ENCODE assay signal across 26 mouse cellular contexts in the genomic region with DNA sequence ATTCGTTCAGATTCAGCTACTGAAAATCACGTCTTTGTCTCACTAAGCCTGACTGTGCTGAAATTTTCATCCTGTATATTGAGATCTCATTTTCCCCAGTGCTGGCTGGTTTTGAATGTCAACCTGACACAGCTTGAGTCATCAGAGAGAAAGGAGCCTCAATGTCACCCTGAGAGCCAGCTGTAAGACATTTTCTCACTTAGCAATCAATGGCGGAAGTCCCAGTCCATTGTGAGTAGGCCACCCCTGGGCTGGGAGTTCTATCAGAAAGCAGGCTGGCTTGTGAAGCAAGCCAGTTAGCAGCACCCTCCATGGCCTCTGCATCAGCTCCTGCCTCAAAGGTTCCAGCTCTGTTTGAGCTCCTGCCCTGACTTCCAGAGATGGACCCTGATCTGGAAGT. TPM values are rescaled to one million over a fixed set of nuclear protein-coding genes. Genes with fewer than 3 reads are reported as not detected.
DNase-seq lines count a peak whose midpoint lies in the region; ATAC-seq lines count a peak whose summit lies in the region.
"Had no signal": no experiment of that assay in that cellular context is flagged by ENCODE, and none has a peak within 500 bp of the region (broad histone marks: within the 10 kb centered on the region; RNA-seq: fewer than 3 reads in every experiment).

No protein-coding gene starts in this region.

- DNase-seq in adrenal gland, adult 2 months, result peak; percentile 34
- DNase-seq in adrenal gland, postnatal 10 days, result no peak
- no peak for DNase-seq in frontal cortex, postnatal 36 days (ENCODE audit: low spot score in 2 of 2)
- DNase-seq in brain, adult 2 months (ENCODE audit: low read depth, low spot score), result peak; percentile 39
- no peak for DNase-seq in kidney, adult 9 months
- DNase-seq: adrenal gland, adult 8-10 months; adrenal gland, postnatal 36 days; cerebellum, adult 11-12 months; cerebellum, adult 8-10 months; cerebellum, postnatal 10 days; cerebellum, postnatal 36 days; embryo, embryonic 11 days; gastrocnemius, postnatal 25 days; heart, adult 2 months; kidney, adult 18-20 months had no signal

- H3K27me3 ChIP-seq in hindbrain, embryonic 16.5 days (replicated peaks; ENCODE audit: control insufficient read depth, insufficient read depth, low read length), result no peaks in the 10 kb centered on the region
- H3K27me3 ChIP-seq: embryonic facial prominence, embryonic 15.5 days; forebrain, embryonic 12.5 days; forebrain, embryonic 15.5 days; hindbrain, embryonic 12.5 days; hindbrain, embryonic 15.5 days had no signal

- no peaks in the 10 kb centered on the region for H3K4me1 ChIP-seq in hindbrain, embryonic 16.5 days (ENCODE audit: control insufficient read depth, insufficient read depth, low read depth, low read length)
- H3K4me1 ChIP-seq: hindbrain, embryonic 12.5 days; hindbrain, embryonic 15.5 days had no signal

- H3K9ac ChIP-seq in hindbrain, embryonic 16.5 days (ENCODE audit: low read depth, low read length), result no peak overlapping the region
- H3K9ac ChIP-seq: embryonic facial prominence, embryonic 15.5 days; forebrain, embryonic 12.5 days; forebrain, embryonic 15.5 days; hindbrain, embryonic 12.5 days; hindbrain, embryonic 15.5 days had no signal

- no peaks in the 10 kb centered on the region for H3K36me3 ChIP-seq in hindbrain, embryonic 16.5 days (ENCODE audit: control insufficient read depth, insufficient read depth, low read length)
- H3K36me3 ChIP-seq: embryonic facial prominence, embryonic 15.5 days; forebrain, embryonic 12.5 days; forebrain, embryonic 15.5 days; hindbrain, embryonic 12.5 days; hindbrain, embryonic 15.5 days had no signal

- no peak overlapping the region for H3K4me2 ChIP-seq in hindbrain, embryonic 16.5 days (ENCODE audit: low read length)
- H3K4me2 ChIP-seq: embryonic facial prominence, embryonic 15.5 days; forebrain, embryonic 12.5 days; forebrain, embryonic 15.5 days; heart, embryonic 11.5 days; hindbrain, embryonic 12.5 days; hindbrain, embryonic 15.5 days had no signal

- H3K9me3 ChIP-seq in hindbrain, embryonic 16.5 days (ENCODE audit: control insufficient read depth, low read length), result no peaks in the 10 kb centered on the region
- H3K9me3 ChIP-seq: embryonic facial prominence, embryonic 15.5 days; forebrain, embryonic 12.5 days; forebrain, embryonic 15.5 days; hindbrain, embryonic 12.5 days; hindbrain, embryonic 15.5 days had no signal

- no peak overlapping the region for H3K4me3 ChIP-seq in hindbrain, embryonic 16.5 days (ENCODE audit: low read length)
- H3K4me3 ChIP-seq: embryonic facial prominence, embryonic 15.5 days; forebrain, embryonic 12.5 days; forebrain, embryonic 15.5 days; heart, adult 2 months; hindbrain, embryonic 12.5 days; hindbrain, embryonic 15.5 days had no signal

- H3K27ac ChIP-seq in hindbrain, embryonic 16.5 days (ENCODE audit: low read depth, low read length), result no peak overlapping the region
- H3K27ac ChIP-seq: embryonic facial prominence, embryonic 15.5 days; forebrain, embryonic 12.5 days; forebrain, embryonic 15.5 days; heart, adult 2 months; hindbrain, embryonic 12.5 days; hindbrain, embryonic 15.5 days had no signal

- ATAC-seq in frontal cortex, adult (ENCODE audit: low TSS enrichment), result 0 out of 2 replicates have a peak, but pooled peaks have one; percentile 27
- ATAC-seq in hindbrain, embryonic 16.5 days, result no peak
- ATAC-seq: forebrain, embryonic 15.5 days; inflammation-experienced regulatory T-cells, adult 6 months; intestine, embryonic 16.5 days had no signal

- 71% methylated on average over 3 of the region's 3 CpGs for WGBS in hindbrain, embryonic 16.5 days

RNA-seq across cellular contexts. Expression of a gene that starts 13.6 kb away (rescaled TPM):
- 10 to 100 TPM in 1 of 2 experiments, 1 to 10 TPM in 1; 1.5 to 14.0 TPM for total RNA-seq in adrenal gland, adult 2 months (2021)
- polyA plus RNA-seq in adrenal gland, adult 2 months (2012; rRNA removed), result 1.9 and 4.2 TPM in 2 replicates
- total RNA-seq in adrenal gland, postnatal 10 days (2021), result 1 to 10 TPM; 2.3 to 3.7 TPM
- 9.9 and 12.6 TPM in 2 replicates for polyA plus RNA-seq in hindbrain, embryonic 16.5 days (2015; fragmentation: Nextera tagmentation; extraction: Ambion mirVana)
- total RNA-seq: gastrocnemius, postnatal 25 days; hematopoietic stem cell, adult 5-6 weeks had no signal

Comparison
In these comparisons a context has a peak if more than half of its experiments do, and no peak if none do; other contexts are left out.
1. DNase-seq: peak in adrenal gland, adult 2 months (single experiment) and brain, adult 2 months (single experiment); none in adrenal gland, postnatal 10 days (single experiment), frontal cortex, postnatal 36 days (0 of 2) and kidney, adult 9 months (single experiment).